Mouse (Mus musculus): ENCODE measurements at regions not wholly inside any gene's neighbourhood (a gene's known extent, or its start where the extent isn't known, plus 50 kb on each side); places are given as distances from the start of the nearest gene placed in this dataset.

DNA sequence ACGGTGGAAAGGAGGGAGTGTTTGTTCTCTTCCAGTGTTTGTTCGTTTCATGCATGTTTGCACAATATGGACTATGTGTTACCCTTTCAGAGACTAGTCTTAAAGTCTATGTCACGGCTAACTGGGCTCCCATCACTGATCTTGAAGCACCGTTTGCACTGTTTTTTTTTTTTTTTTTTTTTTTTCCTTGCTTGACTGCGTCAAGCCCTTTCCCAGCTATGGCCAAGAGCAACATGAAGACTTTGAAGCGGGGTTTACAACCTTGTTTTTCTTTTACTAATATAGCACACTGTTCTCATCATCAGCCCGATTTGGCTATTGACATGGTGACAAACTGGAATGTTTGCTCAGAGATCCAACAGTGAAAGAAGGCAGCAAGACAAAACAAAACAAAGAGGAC lies 109.1 kb upstream of the Slc5a12 start:
- TF ChIP-seq CTCF (IDR thresholded peaks at IDR 0.05; ENCODE audit: low read depth) (no peak), EP300 (IDR thresholded peaks at IDR 0.05; ENCODE audit: low read depth) (peak; percentile 68)

Data from liver, postnatal 0 days (tissue).